ENCODE assay signal across 23 mouse cellular contexts in the genomic region with DNA sequence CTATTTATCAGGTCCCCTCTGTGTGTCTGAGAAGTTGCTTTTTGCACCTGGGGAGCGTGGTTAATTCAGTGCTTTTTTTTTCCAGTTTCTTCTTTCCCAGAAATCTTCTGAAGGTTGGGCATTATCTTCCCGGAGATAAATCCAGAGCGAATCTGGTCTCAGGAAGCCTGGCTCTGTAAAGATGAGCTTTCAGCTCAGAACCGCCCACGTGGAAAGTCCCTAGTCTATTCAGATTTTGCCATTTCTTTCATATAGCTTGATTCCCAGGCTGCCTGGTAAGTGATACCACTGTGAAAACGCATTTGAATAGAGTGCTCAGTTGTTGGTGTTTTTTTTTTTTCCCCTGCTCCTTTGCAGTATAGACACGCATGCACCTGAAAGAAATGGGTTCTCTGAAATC.
DNase-seq lines count a peak whose midpoint lies in the region; ATAC-seq lines count a peak whose summit lies in the region.
"Had no signal": no experiment of that assay in that cellular context is flagged by ENCODE, and none has a peak within 500 bp of the region (broad histone marks: within the 10 kb centered on the region; RNA-seq: fewer than 3 reads in every experiment).

No protein-coding gene starts in this region.

- ATAC-seq in forebrain, embryonic 14.5 days, result no peak
- ATAC-seq in midbrain, embryonic 14.5 days (ENCODE audit: low FRiP score, low TSS enrichment), result no peak
- no peak for ATAC-seq in midbrain, embryonic 15.5 days (replicated peaks)
- ATAC-seq in heart, embryonic 12.5 days (ENCODE audit: insufficient number of reproducible peaks, low FRiP score), result no peak
- ATAC-seq: activated CD4-positive, CD25-positive, alpha-beta regulatory T cell, adult 4 months; intestine, embryonic 15.5 days had no signal

- no peak overlapping the region for H3K4me3 ChIP-seq in forebrain, embryonic 14.5 days (ENCODE audit: low read depth, low read length)
- H3K4me3 ChIP-seq in forebrain, embryonic 10.5 days, result no peak overlapping the region
- H3K4me3 ChIP-seq in midbrain, embryonic 14.5 days (replicated peaks; ENCODE audit: low read depth, low read length), result no peak overlapping the region
- no peak overlapping the region for H3K4me3 ChIP-seq in midbrain, embryonic 15.5 days
- H3K4me3 ChIP-seq in heart, embryonic 12.5 days, result no peak overlapping the region
- H3K4me3 ChIP-seq: heart, embryonic 13.5 days; hindbrain, embryonic 13.5 days; intestine, embryonic 15.5 days; limb, embryonic 13.5 days; liver, embryonic 13.5 days; lung, embryonic 15.5 days; midbrain, embryonic 12.5 days; stomach, embryonic 15.5 days had no signal

- WGBS in forebrain, embryonic 14.5 days, result 40% methylated on average over 7 of the region's 7 CpGs
- 55% methylated on average over 7 of the region's 7 CpGs for WGBS in forebrain, embryonic 10.5 days
- 18% methylated on average over 7 of the region's 7 CpGs for WGBS in midbrain, embryonic 14.5 days
- 23% methylated on average over 7 of the region's 7 CpGs for WGBS in midbrain, embryonic 15.5 days
- WGBS in heart, embryonic 12.5 days, result 51% methylated on average over 7 of the region's 7 CpGs

- H3K27ac ChIP-seq in forebrain, embryonic 14.5 days (ENCODE audit: low read depth, low read length), result no peak overlapping the region
- H3K27ac ChIP-seq in forebrain, embryonic 10.5 days, result no peak overlapping the region
- 0 out of 2 replicates have a peak overlapping the region, but pooled peaks have one; percentile 49 for H3K27ac ChIP-seq in midbrain, embryonic 14.5 days (replicated peaks; ENCODE audit: low read depth, low read length)
- no peak overlapping the region for H3K27ac ChIP-seq in midbrain, embryonic 15.5 days
- H3K27ac ChIP-seq in heart, embryonic 12.5 days (ENCODE audit: poor library complexity, severe bottlenecking), result no peak overlapping the region
- H3K27ac ChIP-seq: heart, embryonic 13.5 days; hindbrain, embryonic 13.5 days; intestine, embryonic 15.5 days; limb, embryonic 13.5 days; liver, embryonic 13.5 days; lung, embryonic 15.5 days; macrophage; midbrain, embryonic 12.5 days; stomach, embryonic 15.5 days had no signal

- H3K27me3 ChIP-seq in forebrain, embryonic 14.5 days (replicated peaks; ENCODE audit: control insufficient read depth, insufficient read depth, low read length), result no peaks in the 10 kb centered on the region
- H3K27me3 ChIP-seq in forebrain, embryonic 10.5 days (ENCODE audit: poor library complexity, severe bottlenecking), result no peaks in the 10 kb centered on the region
- H3K27me3 ChIP-seq in midbrain, embryonic 14.5 days (ENCODE audit: control insufficient read depth, insufficient read depth, low read length), result no peaks in the 10 kb centered on the region
- H3K27me3 ChIP-seq in midbrain, embryonic 15.5 days (replicated peaks), result no peaks in the 10 kb centered on the region
- no peaks in the 10 kb centered on the region for H3K27me3 ChIP-seq in heart, embryonic 12.5 days (replicated peaks)
- H3K27me3 ChIP-seq: heart, embryonic 13.5 days; hindbrain, embryonic 13.5 days; intestine, embryonic 15.5 days; limb, embryonic 13.5 days; liver, embryonic 13.5 days; lung, embryonic 15.5 days; midbrain, embryonic 12.5 days; stomach, embryonic 15.5 days had no signal

- DNase-seq in forebrain, embryonic 14.5 days (ENCODE audit: low spot score), result peak; percentile 10
- no peak for DNase-seq in forebrain, embryonic 10.5 days (ENCODE audit: extremely low spot score, low spot score)
- peak; percentile 30 for DNase-seq in midbrain, embryonic 14.5 days
- DNase-seq in frontal cortex, postnatal 14 days (ENCODE audit: low spot score in 2 of 2), result peak; percentile 6 to 9
- DNase-seq in right cerebral cortex, postnatal 14 days, result peak; percentile 8
- DNase-seq in spleen, adult 12 weeks (ENCODE audit: low spot score), result no peak
- DNase-seq: adrenal gland, postnatal 10 days; cerebellum, adult 18-20 months; kidney, adult 9 months; kidney, postnatal 36 days; liver, embryonic 13.5 days; thymus, adult 2 months had no signal

- H3K9ac ChIP-seq in forebrain, embryonic 14.5 days (ENCODE audit: low read length), result no peak overlapping the region
- no peak overlapping the region for H3K9ac ChIP-seq in midbrain, embryonic 14.5 days (replicated peaks; ENCODE audit: low read length)
- no peak overlapping the region for H3K9ac ChIP-seq in midbrain, embryonic 15.5 days
- no peak overlapping the region for H3K9ac ChIP-seq in heart, embryonic 12.5 days
- H3K9ac ChIP-seq: heart, embryonic 13.5 days; hindbrain, embryonic 13.5 days; intestine, embryonic 15.5 days; limb, embryonic 13.5 days; liver, embryonic 13.5 days; lung, embryonic 15.5 days; midbrain, embryonic 12.5 days; stomach, embryonic 15.5 days had no signal

- H3K4me2 ChIP-seq in forebrain, embryonic 14.5 days (ENCODE audit: low read length), result no peak overlapping the region
- no peak overlapping the region for H3K4me2 ChIP-seq in midbrain, embryonic 14.5 days (ENCODE audit: low read length)
- no peak overlapping the region for H3K4me2 ChIP-seq in midbrain, embryonic 15.5 days
- H3K4me2 ChIP-seq in heart, embryonic 12.5 days, result no peak overlapping the region
- H3K4me2 ChIP-seq: heart, embryonic 13.5 days; hindbrain, embryonic 13.5 days; intestine, embryonic 15.5 days; limb, embryonic 13.5 days; liver, embryonic 13.5 days; lung, embryonic 15.5 days; midbrain, embryonic 12.5 days; stomach, embryonic 15.5 days had no signal

- H3K4me1 ChIP-seq in forebrain, embryonic 14.5 days (ENCODE audit: control insufficient read depth, insufficient read depth, low read length), result peaks cover 4% of the 10 kb centered on the region; the same call in 1 of the 2 replicates
- H3K4me1 ChIP-seq in forebrain, embryonic 10.5 days, result peaks cover 7% of the 10 kb centered on the region; the same call in 1 of the 2 replicates
- 0 out of 2 replicates have a peak, but pooled peaks cover 3% of the 10 kb centered on the region for H3K4me1 ChIP-seq in midbrain, embryonic 14.5 days (ENCODE audit: control insufficient read depth, insufficient read depth, low read length)
- H3K4me1 ChIP-seq in midbrain, embryonic 15.5 days, result 0 out of 2 replicates have a peak, but pooled peaks cover 4% of the 10 kb centered on the region
- 0 out of 2 replicates have a peak, but pooled peaks cover 6% of the 10 kb centered on the region for H3K4me1 ChIP-seq in heart, embryonic 12.5 days (replicated peaks)
- H3K4me1 ChIP-seq: heart, embryonic 13.5 days; hindbrain, embryonic 13.5 days; intestine, embryonic 15.5 days; limb, embryonic 13.5 days; liver, embryonic 13.5 days; lung, embryonic 15.5 days; midbrain, embryonic 12.5 days; stomach, embryonic 15.5 days had no signal

- H3K36me3 ChIP-seq in forebrain, embryonic 14.5 days (ENCODE audit: control insufficient read depth, insufficient read depth, low read length), result no peaks in the 10 kb centered on the region
- H3K36me3 ChIP-seq in forebrain, embryonic 10.5 days (replicated peaks), result no peaks in the 10 kb centered on the region
- H3K36me3 ChIP-seq in midbrain, embryonic 14.5 days (ENCODE audit: control insufficient read depth, insufficient read depth, low read length), result no peaks in the 10 kb centered on the region
- H3K36me3 ChIP-seq in midbrain, embryonic 15.5 days (replicated peaks), result no peaks in the 10 kb centered on the region
- H3K36me3 ChIP-seq in heart, embryonic 12.5 days, result no peaks in the 10 kb centered on the region
- H3K36me3 ChIP-seq: heart, embryonic 13.5 days; hindbrain, embryonic 13.5 days; intestine, embryonic 15.5 days; limb, embryonic 13.5 days; liver, embryonic 13.5 days; lung, embryonic 15.5 days; midbrain, embryonic 12.5 days; stomach, embryonic 15.5 days had no signal

- H3K9me3 ChIP-seq in forebrain, embryonic 14.5 days (replicated peaks; ENCODE audit: control insufficient read depth, low read length), result no peaks in the 10 kb centered on the region
- H3K9me3 ChIP-seq in forebrain, embryonic 10.5 days, result no peaks in the 10 kb centered on the region
- no peaks in the 10 kb centered on the region for H3K9me3 ChIP-seq in midbrain, embryonic 14.5 days (ENCODE audit: control insufficient read depth, low read length)
- H3K9me3 ChIP-seq in midbrain, embryonic 15.5 days, result no peaks in the 10 kb centered on the region
- no peaks in the 10 kb centered on the region for H3K9me3 ChIP-seq in heart, embryonic 12.5 days (replicated peaks)
- H3K9me3 ChIP-seq: heart, embryonic 13.5 days; hindbrain, embryonic 13.5 days; intestine, embryonic 15.5 days; limb, embryonic 13.5 days; liver, embryonic 13.5 days; lung, embryonic 15.5 days; midbrain, embryonic 12.5 days; stomach, embryonic 15.5 days had no signal

Comparison
In these comparisons a context has a peak if more than half of its experiments do, and no peak if none do; other contexts are left out.
1. DNase-seq: peak in forebrain, embryonic 14.5 days (single experiment), midbrain, embryonic 14.5 days (single experiment), frontal cortex, postnatal 14 days (2 of 2) and right cerebral cortex, postnatal 14 days (single experiment); none in forebrain, embryonic 10.5 days (single experiment) and spleen, adult 12 weeks (single experiment).